Mouse (Mus musculus) embryo, embryonic 11 days (tissue): ENCODE data around the gene Chrnb1.

Experiments used
- DNase-seq: peaks from one replicate; pipeline ENCODE4 v3.0.0-alpha.2; 2015

Gene Chrnb1

DNA sequence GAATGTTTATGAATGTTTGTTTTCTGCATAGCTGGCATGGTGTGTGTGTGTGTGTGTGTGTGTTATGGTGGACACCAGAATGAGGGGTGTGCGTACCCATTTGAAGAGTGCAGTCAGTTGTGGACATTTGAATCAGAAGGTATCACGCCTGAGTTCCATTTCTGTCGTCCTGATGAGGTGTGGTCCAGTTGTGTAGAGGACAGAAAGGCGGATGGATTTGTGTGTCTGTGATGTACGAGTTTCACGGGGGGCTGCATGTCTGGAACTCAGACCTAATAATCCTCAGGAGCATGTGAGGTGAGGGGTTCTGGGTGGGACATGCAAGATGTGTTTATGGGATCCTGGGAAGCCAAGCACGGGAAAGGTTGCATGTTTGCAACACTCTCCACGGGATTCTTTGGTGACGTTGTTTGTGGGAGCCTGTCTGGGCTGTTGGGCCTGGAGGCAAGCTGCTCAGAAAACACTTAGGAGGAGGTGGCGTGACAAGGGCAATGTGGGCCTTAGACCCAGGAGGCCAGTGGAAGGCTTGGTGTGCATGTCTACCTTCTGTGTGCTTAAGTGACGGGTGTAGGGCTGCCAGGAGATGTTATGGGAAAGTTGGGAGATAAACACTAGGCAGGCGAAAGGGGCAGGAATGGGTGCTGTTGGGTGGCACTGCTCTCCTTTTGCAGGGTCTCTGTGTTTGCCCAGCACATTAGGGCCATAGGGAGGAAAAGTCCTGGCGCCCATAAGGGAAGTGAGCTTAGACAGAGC lies 28.7 kb downstream of the Chrnb1 start:
- DNase-seq: no peak

DNA sequence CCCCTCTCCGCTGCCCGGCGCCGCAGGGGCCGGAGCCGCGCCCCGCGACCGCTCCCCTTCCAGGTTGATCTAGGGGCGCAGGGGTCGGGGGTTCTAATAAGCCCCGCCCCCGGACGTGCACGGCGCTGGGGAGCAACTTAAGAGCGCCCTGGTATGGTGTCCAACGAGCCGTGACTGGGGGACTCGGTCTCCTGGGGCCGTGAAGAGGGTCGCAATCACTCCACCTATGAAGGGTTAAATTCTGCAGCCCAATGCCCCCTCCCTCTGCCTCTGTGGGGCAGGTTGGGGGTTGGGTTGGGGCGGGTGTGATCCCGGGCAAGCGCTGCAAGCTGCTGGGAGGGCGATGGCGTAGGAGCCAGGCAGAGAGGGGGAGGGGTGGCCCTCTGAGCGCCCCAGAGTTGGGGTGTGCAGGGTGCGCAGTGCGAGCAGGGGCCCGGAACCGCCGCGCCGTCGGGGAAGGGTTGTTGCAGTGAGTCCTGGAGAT lies 29.6 kb downstream of the Chrnb1 start:
- peak; percentile 66 for DNase-seq

DNA sequence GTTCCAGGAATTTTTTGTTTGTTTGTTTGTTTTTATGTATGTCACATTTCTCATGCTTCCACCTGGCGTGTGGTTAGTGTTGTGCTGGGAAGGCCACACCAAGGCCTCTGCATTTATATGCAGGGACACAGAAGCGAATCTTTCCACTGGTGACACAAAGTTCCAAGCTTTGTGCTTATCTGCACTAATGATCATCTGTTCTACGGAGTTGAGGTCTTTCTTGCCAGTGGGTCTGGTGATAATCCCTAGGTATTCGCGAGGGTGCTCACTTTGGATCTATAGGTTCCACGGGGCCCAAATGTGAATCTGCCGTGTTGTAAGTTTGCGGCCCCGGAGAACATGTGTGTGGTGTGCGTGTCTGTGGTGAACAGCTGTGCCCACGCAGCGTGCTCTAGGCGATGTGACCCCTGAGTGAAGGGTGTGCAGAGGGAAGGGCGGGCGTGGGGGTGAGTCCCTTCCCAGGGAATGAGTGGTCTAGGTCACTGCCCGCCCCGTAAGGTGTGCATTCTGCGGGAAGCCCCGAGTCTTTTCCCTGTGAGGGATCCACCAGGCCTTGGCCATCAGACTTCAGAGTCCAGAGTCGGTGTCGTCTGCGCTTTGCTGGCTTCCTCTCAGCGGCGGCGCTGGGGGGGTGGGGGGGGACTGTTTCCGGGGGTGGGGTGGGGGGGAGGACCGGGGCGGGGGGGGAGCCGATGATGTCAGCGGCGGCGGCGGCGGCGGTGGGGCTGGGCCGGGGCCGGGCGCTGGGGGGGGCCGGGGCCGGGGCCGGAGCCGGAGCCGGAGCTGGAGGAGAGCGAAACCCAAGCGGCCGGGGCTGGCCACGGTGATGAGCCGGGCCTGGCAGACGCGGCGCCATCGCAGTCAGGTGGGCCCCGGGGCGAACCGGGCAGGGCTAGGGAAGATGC lies 30.3 kb downstream of the Chrnb1 start, which contains the start of gene Zbtb4:
TSS of gene Zbtb4 (plus strand) at position 692 of the 905 bp plus-strand sequence.
- peak; percentile 43 for DNase-seq

DNA sequence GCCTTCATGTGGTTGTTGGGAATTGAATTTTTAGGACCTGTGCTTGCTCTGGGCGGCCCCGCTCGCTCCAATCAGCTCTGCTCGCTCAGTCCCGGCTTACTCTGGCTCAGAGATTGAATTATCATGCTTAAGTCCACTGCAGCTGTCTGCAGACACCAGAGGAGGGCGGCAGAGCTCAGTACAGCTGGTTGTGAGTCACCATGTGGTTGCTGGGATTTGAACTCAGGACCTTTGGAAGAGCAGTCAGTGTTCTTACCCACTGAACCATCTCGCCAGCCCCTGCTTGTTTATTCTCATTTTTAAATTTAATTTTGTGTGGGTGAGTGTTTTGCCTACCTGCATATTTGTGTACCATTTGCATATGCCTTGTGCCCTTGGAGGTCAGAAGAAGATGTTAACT lies 32.2 kb downstream of the Chrnb1 start:
- DNase-seq: peak; percentile 33

DNA sequence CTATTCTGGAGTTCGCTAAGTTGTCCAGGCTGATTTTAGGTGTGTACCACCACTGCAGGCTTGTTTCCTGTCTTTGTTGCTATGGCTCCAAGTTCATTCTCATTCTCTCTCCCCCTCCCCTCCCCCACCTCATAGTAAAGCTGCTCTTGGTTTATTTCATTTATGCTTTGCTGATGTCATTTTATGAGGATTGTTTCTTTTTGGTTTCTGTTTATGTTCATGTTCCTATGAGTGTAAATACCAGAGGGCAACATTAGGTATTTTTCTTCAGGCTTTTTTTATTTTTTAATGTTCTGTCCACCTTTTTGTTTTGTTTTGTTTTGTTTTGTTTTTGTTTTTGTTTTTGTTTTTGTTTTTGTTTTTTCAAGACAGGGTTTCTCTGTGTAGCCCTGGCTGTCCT lies 33.9 kb downstream of the Chrnb1 start, which contains the start of gene Slc35g3:
TSS of gene Slc35g3 (minus strand) at position 101 of the 400 bp plus-strand sequence.
- no peak for DNase-seq

DNA sequence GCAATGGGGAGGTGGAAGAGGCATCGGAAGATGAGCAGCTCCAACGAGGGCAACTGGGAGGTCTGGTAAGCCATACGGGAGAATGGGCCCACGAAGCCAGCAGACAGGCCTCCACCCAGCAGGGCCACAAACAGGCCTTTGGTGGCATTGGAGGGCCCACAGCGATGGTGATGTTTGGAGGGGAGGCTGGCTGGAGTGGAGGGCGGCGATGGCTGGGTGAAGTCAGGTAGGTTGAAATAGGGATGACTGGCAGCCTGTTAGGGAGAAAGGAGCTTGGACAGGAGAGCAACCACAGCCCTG lies 34.9 kb downstream of the Chrnb1 start:
- no peak for DNase-seq

DNA sequence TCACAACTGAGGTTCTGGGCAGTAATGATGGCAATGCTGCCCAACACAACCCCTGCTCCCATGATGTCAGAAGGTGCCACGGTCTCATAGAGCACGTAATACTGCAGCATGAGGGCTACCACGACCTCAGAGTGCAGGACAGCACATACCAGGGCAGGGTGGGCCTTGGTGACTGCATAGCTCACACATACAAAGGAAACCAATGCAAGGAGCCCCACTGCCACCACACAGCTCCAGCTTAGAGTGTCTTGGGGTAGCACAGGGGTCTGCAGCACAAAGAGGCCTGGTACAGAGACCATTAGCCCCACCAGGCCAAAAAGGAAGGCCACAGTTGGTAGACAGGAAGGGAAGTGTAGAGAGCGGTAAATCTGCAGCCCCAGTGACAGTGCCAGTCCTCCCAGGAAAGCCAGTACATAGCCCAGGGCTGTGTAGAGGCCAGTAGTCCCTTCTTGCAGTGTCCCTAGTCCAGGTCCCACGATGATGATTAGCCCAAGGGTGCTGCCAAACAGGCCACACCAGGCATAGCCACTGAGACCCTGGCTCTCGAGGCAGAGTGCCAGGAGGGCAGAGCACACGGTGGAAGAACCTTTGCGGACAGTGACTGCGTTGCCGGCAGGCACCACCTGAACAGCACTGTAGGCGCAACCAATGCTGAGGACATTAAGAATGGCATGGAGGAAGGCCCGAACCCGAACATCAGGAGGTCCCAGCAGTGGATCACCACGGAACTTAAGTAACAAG lies 35.4 kb downstream of the Chrnb1 start:
- no peak for DNase-seq

DNA sequence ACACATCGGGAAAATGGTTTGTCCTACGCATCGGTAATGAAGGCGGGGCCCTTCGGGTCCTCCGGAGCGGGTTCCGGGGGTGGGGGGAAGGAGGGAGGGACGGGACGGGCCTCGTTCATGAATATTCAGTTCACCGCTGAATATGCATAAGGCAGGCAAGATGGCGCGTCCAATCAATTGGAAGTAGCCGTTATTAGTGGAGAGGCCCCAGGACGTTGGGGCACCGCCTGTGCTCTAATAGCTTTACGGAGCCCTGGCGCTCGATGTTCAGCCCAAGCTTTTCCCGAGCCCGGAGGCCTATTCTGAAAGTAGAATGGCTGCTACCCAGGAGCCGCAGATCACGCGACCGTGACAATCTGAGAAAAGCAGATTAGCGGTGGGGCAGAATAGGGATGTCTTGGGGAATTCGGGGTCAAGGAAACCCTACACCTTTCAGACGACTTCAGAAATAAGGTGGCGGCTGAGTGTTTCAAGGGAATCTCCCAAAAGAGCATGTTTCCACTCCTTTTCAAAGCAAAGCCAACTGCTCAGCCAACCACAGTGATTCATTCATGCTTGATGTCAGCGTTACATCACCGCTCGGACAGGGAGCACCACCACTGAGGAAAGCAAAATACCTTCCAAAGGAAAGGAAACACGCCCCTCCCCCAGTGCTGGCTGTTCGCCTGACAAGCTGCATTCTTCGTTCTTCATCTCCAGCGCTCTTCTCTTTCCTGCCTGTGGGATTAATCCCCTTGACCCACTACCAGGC lies 36.6 kb downstream of the Chrnb1 start:
- DNase-seq: peak; percentile 97

DNA sequence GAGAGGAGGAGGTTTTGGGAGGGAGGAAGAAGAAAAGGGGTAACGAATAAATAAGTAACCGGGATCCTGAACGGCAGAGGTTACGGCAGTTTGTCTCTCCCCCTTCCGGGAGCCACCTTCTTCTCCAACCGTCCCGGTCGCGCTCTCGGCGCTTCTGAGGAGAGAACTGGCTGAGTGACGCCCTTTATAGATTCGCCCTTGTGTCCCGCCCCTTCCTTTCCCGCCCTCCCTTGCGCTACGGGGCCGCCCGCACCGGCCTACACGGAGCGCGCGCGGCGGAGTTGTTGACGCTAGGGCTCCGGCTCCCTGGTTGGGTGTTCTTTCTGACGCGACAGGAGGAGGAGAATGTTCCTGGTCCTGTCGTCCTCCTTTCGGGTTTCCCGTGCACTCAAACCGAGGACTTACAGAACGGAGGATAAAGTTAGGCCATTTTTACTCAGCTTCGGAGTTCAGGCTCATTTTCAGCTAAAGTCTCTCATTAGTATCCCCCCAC lies 37.2 kb downstream of the Chrnb1 start, which contains the start of gene Polr2a:
TSS of gene Polr2a (minus strand) at position 160 of the 493 bp plus-strand sequence.
- peak; percentile 99 for DNase-seq

DNA sequence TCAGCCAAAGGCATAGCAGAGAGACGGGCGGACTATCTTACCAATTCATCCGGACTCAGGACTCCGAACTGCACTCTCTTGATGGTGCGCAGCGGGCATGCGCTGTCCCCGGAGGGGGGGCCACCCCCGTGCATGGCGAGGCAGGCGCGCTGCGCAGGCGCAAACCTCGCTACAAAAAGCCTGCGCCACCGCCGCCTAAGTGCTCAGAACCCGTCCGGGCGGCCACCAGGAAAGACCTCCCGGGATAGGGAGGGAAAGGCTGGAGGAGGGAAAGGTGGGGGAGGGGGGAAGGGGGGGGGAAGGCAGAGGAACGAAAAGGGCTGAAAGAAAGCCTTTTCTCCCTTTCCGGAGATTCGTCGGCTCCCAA lies 37.7 kb downstream of the Chrnb1 start:
- DNase-seq: peak; percentile 97

DNA sequence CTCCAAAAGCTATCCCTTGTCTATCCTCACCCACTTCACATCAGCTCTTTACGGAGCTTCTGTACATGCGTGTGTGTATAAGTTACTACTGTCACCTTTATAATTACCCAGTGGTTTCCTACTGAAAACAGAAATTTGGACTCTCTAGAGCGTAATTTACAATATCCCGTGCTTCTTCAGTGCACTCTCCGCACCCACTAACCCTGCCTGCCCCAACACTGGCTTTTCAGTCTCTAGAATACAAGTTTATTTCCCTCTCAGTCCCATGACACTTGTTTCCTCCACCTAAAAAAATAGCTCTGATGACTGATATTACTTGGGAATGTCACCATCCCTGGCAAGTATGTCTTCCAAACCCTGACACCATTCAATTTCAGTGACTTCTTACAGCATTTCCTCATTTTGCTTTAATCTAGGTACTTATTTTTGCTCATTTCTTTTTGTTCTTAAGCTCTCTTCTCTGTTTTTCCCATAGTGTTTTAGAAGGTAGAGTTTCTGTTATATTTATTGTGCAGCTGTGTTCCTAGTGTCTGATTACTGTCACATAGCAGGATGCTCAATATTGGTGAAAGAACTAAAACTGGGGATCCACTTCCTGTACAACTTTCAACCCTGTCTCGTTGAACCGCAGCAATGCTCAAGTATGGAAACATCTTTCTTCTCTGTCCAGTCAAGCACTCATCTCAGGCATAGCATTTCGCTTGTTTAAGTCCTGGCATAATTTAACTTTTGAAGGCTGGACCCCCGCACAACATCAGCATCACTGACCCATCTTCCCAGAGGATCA lies 38.2 kb downstream of the Chrnb1 start:
- no peak for DNase-seq

DNA sequence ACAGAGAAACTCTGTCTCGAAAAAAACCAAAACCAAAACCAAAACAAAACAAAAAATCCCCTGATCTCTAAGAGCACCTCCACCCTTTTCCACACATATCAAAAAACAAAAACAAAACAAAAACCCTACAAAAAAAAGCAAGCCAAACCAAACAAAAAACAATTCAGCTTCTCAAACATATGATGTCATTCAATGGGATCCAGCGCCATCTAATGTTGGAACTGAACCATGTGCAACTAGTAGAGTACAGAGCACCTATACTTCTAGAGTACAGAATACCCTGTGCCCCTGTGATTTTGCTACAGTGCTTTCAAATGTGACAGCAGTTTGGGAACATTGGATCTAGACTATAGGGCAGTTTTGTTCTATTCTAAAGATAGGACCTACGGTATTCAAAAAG lies 41.0 kb downstream of the Chrnb1 start:
- DNase-seq: peak; percentile 76

DNA sequence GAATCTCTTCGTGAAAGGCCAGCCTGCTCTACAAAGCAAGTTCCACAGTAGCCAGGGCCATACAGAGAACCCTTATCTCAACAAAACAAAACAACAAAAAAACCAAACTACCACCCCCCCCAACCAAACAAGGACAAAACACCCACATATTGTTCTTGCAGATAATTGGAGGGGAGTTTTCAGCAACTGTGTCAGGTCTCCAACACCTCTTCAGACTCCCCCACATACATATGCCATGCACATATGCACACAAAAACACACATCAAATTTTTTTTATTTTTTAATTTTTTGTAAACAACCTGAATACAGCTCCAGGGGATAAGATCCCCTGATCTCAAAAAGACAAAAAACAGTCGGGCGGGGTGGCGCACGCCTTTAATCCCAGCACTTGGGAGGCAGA lies 41.5 kb downstream of the Chrnb1 start:
- no peak for DNase-seq

DNA sequence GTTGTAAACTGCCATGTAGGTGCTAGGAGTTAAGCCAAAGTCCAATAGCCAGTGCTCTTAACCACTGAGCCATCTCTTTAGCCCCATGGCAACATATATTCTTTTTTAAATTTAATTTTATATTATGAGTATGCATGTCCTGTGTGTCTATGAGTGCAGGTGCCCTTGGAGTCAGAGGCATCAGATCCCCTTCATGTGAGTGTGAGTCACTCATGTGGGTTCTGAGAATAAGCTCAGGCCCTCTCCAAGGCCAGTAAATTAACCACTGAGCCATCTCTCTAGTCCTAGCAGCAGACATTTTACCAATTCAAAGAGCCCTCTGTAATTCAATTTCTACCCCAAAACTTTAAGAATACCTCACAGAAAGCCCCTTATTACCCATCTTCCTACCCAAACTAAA lies 43.1 kb downstream of the Chrnb1 start:
- DNase-seq: no peak

DNA sequence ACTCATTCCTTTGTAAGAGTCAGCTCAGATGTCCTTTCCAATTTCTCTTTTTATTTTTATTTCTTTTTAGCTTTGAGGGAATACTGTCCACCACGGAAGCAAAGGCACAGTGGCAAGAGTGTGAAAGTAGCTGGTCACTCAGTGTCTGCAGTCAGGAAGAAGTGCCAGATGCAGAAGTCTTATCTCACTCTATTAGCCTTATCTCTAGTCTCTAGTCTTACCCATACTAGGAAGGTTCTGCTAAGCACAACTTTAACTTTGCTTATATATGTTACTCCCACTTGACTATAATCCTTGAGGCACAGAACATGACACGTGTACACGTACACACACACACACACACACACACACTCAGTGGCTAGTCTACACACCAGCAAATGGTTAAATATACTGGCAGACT lies 44.1 kb downstream of the Chrnb1 start:
- no peak for DNase-seq
